Mouse (Mus musculus) right cerebral cortex, adult 18-20 months (tissue): ENCODE data around the gene 9030612E09Rik.

ENCODE experiments used
- DNase-seq: peaks from one replicate; pipeline ENCODE4 v3.0.0; 2022; ENCODE audit warnings: mixed read lengths

Gene 9030612E09Rik

DNA sequence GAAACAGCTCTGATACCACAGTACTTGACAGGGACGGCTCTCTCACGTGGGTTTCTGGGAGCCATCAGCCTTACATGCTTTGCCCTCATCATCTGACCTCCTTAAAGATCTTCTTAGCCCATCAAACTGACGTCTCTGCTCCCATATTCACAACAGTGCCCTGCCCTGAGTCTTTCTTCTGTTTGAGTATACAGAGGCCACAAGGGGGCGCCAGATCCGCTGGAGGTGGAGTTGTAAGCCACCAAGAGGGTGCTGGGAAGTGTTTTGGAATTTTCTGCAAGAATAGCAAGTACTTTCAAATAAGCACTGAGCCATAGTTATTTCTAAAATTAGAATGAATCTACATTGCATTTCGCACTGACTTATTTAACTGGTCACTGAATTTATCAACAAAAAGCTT lies 37.4 kb downstream of the 9030612E09Rik start:
- DNase-seq, result no peak

DNA sequence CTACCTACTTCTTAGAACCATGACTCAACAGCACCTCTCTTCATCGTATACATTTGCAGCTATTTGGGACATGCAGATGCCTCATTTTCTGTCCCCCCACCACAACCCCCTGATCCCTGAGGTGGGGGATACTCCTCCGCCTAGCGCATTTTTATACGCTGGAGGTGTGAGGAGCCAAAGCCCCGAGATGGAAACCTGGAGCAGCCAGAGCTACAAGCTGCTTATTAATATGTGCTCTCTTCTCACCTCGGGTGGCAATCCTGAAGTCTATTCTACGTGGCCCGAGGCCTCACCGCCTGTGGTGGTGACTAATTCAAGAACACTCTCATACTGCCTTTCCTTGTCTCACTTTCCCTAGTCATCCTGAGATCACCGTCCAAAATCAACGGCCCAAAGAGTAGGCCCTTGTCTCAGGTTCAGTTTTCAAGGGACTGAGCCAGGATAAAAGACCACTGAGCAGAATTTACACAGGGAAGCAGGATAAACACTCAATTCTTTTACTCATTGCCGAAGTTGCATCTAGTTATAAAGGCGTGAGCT lies 42.9 kb downstream of the 9030612E09Rik start:
- no peak for DNase-seq

DNA sequence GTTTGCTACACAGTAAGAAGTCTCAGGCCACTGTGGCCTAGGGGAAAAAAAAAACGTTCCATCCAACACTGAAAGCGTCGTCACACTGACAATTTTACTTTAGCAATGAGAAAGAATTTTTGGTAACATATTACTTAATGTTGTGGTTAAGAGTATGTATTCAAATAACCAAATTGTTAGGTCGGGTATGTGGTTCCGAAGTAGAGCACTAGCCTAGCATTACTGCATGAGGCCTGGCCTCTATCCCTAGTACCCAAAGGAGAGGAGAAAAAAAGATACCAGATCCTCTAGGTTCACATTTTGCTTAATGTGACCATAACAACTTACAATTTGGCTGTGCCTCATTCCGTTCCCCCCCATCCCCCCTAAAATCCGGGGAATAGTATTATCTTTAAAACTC lies 46.0 kb downstream of the 9030612E09Rik start:
- no peak for DNase-seq

- DNase-seq, result peak; percentile 97
These were observed 46.6 kb downstream of the 9030612E09Rik start, which contains the start of gene Pdss2 for GRCm38 (mm10) chr10:43220910-43221625. TSS of gene Pdss2 (plus strand) at chr10:43221486.

DNA sequence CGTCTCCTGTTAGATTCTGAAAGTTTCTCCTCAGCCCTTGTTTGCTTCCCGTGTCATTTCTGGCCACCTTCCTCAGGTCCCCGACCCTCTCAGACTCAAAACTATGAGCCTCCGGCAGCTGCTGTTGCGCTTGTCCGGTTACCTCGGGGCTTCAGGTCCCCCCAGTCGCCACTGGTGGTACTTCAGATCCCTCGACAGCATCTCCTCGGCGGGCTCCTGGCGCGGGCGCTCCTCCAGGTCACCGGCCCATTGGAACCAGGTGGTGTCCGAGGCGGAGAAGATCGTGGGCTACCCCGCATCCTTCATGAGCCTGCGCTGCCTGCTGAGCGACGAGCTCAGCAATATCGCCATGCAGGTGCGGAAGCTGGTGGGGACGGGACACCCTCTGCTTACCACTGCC lies 47.2 kb downstream of the 9030612E09Rik start:
- peak; percentile 20 for DNase-seq

DNA sequence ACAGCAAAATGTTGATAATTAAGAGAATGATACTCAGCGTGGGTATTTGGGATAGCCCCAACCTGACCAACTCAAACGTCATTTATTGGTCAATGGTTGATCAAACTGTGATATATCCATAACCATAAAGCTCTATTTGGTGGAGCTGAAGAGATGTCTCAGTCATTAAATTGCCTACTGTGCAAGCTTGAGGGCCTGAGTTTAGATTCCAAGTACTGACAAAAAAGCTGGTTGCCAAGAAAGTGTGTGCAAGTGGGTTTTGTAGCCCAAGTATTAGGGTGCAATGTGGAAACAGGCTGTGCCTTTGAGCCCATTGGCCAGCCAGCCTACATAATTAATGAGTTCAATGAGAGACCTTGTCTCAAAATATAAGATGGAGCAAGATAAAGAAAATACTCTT lies 48.9 kb downstream of the 9030612E09Rik start:
- no peak for DNase-seq
